Mouse (Mus musculus) forebrain, embryonic 11.5 days (tissue): ENCODE measurements at regions not wholly inside any gene's neighbourhood (a gene's known extent, or its start where the extent isn't known, plus 50 kb on each side); places are given as distances from the start of the nearest gene placed in this dataset.

Source experiments
- ATAC-seq: fragments of 200-750 bp; cut with Nextera tagmentation; replicated peaks from 2 replicates; pipeline ENCODE4 v1.8.0; 2017; ENCODE audit warnings: moderate TSS enrichment; ENCODE audit not compliant: low FRiP score
- DNase-seq: peaks from one replicate; pipeline ENCODE4 v3.0.0-alpha.2; 2017; ENCODE audit warnings: low spot score
- H3K27ac ChIP-seq: fragments of 300-500 bp; sonication (generic); 2 replicates; pipeline ENCODE4 v1.5.1; 2014; ENCODE audit warnings: low read depth, low read length
- H3K27me3 ChIP-seq: fragments of 300-500 bp; sonication (generic); 2 replicates; pipeline ENCODE4 v1.6.1; 2014; ENCODE audit warnings: mild to moderate bottlenecking, low read length, mixed read lengths; ENCODE audit not compliant: control insufficient read depth, insufficient read depth
- H3K36me3 ChIP-seq: fragments of 300-500 bp; sonication (generic); 2 replicates; pipeline ENCODE4 v1.6.1; 2014; ENCODE audit warnings: mild to moderate bottlenecking, low read length, moderate library complexity, mixed read lengths; ENCODE audit not compliant: control insufficient read depth, insufficient read depth
- H3K4me1 ChIP-seq: fragments of 300-500 bp; sonication (generic); replicated peaks from 2 replicates; pipeline ENCODE4 v1.6.1; 2014; ENCODE audit warnings: low read length, mixed read lengths; ENCODE audit not compliant: control insufficient read depth, insufficient read depth
- H3K4me2 ChIP-seq: fragments of 300-500 bp; sonication (generic); 2 replicates; pipeline ENCODE4 v1.6.1; 2014; ENCODE audit warnings: low read depth, mild to moderate bottlenecking, low read length, moderate library complexity, mixed read lengths; ENCODE audit not compliant: severe bottlenecking
- H3K4me3 ChIP-seq: fragments of 300-500 bp; sonication (generic); 2 replicates; pipeline ENCODE4 v1.5.1; 2014; ENCODE audit warnings: low read depth, low read length
- H3K9ac ChIP-seq: fragments of 300-500 bp; sonication (generic); 2 replicates; pipeline ENCODE4 v1.6.1; 2014; ENCODE audit warnings: low read length
- H3K9me3 ChIP-seq: fragments of 300-500 bp; sonication (generic); 2 replicates; pipeline ENCODE4 v1.6.1; 2016; ENCODE audit warnings: low read length, mixed read lengths; ENCODE audit not compliant: control insufficient read depth
- WGBS: fragments of 180-500 bp; shearing (Covaris S2); extraction: QIAGEN DNeasy Blood & Tissue Kit; methylation state at CpG from one replicate; pipeline ENCODE4 v1.1.7; 2014; 5-methylcytosine and 5-hydroxymethylcytosine counted together

DNA sequence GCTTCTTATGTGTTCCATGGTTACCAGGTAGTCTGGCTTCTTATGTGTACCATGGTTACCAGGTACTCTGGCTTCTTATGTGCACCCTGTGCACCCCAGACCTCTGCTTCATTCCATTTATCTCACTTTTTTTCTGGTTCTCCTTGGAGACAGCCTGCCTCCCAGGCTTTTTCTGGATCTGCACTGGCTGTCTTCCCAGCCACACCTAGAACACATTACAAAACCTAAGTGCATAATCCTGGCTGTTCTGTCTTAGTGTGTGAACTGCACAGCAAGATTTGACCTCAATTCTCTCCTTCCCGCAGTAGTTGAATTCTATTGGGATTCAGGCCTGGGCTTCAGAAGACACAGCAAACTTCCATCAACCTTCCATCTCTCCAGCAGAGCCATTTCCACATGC, 586.2 kb upstream of the Arpp21 start:
- Histone ChIP-seq H3K9ac (no peak overlapping the region), H3K27ac (no peak overlapping the region), H3K27me3 (no peaks in the 10 kb centered on the region), H3K4me2 (no peak overlapping the region), H3K9me3 (no peaks in the 10 kb centered on the region), H3K4me1 (no peaks in the 10 kb centered on the region), H3K4me3 (no peak overlapping the region), H3K36me3 (no peaks in the 10 kb centered on the region)
- ATAC-seq (no peak), DNase-seq (no peak)
- WGBS: 88% methylated on average over 1 of the region's 1 CpGs

DNA sequence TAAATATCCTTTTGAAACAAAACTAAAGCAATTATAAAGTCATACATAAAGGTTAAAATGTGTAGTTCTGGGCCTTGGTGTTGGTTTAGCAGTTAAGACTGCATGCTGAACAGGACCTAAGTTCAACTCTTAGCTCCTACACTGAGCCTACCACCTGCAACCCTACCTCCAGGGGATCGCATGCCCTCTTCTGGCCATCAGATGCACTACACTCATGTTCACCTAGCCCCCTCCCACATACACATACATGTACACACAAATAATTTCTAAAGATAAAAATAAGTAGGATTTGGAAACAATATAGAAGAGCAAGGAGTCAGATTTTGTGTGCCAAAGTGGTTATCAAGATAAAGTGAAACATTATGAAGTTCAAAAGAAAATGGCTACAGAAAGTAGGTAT, 576.2 kb upstream of the Arpp21 start:
- ATAC-seq: peak; percentile 60; the same call in 1 of the 2 replicates
- no peak overlapping the region for H3K9ac ChIP-seq

DNA sequence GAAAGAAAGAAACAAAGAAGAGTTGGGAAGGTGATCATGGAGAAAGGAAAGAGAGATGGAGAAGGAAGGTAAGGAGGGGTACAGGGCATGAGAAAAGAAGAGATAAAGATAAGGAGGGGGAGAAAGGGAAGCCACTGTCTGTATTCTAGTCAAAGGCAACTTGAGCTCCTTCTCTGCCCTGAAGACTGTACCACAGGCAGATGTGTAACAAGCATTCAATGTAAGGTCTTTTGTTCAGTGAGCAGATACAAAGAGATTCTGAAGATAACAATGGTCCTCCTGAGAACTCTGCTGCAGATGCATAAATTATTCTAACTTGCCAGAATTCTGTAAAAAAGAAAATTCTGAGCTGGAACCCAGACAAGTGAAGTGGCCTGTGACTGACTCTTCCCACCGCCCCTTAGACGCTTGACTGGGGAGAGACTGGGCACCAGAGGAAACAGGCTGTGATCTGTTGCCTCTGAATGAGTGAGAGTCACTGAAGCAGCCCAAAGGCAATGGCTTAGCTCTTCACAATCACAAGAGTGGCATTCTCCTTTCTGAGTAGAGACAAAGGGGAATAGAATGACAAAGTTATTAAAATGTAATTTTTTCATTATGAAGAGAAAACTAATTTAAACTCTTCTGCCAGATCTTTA, 564.0 kb upstream of the Arpp21 start:
- DNase-seq: no peak
- H3K9ac ChIP-seq: no peak overlapping the region
- no peaks in the 10 kb centered on the region for H3K4me1 ChIP-seq
- no peaks in the 10 kb centered on the region for H3K27me3 ChIP-seq
- no peak for ATAC-seq
- WGBS: 34% methylated on average over 2 of the region's 2 CpGs
- H3K9me3 ChIP-seq: no peaks in the 10 kb centered on the region
- no peaks in the 10 kb centered on the region for H3K36me3 ChIP-seq
- no peak overlapping the region for H3K4me3 ChIP-seq
- H3K4me2 ChIP-seq: no peak overlapping the region
- no peak overlapping the region for H3K27ac ChIP-seq

More for the DNA sequence above, 576.2 kb upstream of the Arpp21 start:
- no peaks in the 10 kb centered on the region for H3K27me3 ChIP-seq
- H3K4me3 ChIP-seq: no peak overlapping the region
- DNase-seq: no peak
- 36% methylated on average over 1 of the region's 1 CpGs for WGBS
- H3K27ac ChIP-seq: no peak overlapping the region
- no peaks in the 10 kb centered on the region for H3K36me3 ChIP-seq
- no peaks in the 10 kb centered on the region for H3K4me1 ChIP-seq
- no peak overlapping the region for H3K4me2 ChIP-seq
- H3K9me3 ChIP-seq: no peaks in the 10 kb centered on the region

- H3K36me3 ChIP-seq: no peaks in the 10 kb centered on the region
- DNase-seq (no peak), ATAC-seq (no peak)
- no peak overlapping the region for H3K27ac ChIP-seq
- H3K9ac ChIP-seq: no peak overlapping the region
- no peaks in the 10 kb centered on the region for H3K4me1 ChIP-seq
- no peaks in the 10 kb centered on the region for H3K9me3 ChIP-seq
- no peak overlapping the region for H3K4me3 ChIP-seq
- H3K4me2 ChIP-seq: no peak overlapping the region
- H3K27me3 ChIP-seq: no peaks in the 10 kb centered on the region
- 61% methylated on average over 2 of the region's 2 CpGs for WGBS
These were observed 557.8 kb upstream of the Arpp21 start for GRCm38 (mm10) chr9:112793537-112793936.

DNA sequence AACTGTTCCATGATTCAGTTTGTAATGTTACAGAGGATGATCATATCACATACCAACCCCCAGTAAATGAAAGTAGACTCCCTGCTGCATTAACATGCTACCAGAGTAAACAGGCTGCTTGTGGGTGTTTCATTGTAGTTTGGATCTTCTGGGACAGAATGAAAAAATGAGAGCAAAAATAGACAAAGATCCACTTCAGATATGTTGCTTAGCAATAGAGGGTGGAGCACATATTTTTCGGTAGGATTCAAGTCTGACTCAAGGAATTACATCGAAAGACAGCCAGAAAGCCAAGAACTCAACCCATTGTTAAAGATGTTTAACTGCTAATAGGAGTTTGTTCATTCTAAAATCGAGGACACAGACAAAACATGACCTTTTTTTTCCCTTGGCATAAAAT, 536.2 kb upstream of the Arpp21 start:
- H3K27me3 ChIP-seq: no peaks in the 10 kb centered on the region
- H3K9me3 ChIP-seq: no peaks in the 10 kb centered on the region
- WGBS: 87% methylated on average over 3 of the region's 3 CpGs
- no peak overlapping the region for H3K4me2 ChIP-seq
- H3K36me3 ChIP-seq: no peaks in the 10 kb centered on the region
- no peak overlapping the region for H3K4me3 ChIP-seq
- H3K4me1 ChIP-seq: no peaks in the 10 kb centered on the region
- H3K27ac ChIP-seq: no peak overlapping the region
- ATAC-seq (no peak), DNase-seq (no peak)
- H3K9ac ChIP-seq: no peak overlapping the region

GRCm38 (mm10) chr9:112744616-112745015, 508.9 kb upstream of the Arpp21 start:
- no peaks in the 10 kb centered on the region for H3K36me3 ChIP-seq
- H3K27me3 ChIP-seq: no peaks in the 10 kb centered on the region
- H3K9ac ChIP-seq: no peak overlapping the region
- no peak overlapping the region for H3K4me3 ChIP-seq
- no peak overlapping the region for H3K4me2 ChIP-seq
- 80% methylated on average over 5 of the region's 5 CpGs for WGBS
- no peak for DNase-seq
- ATAC-seq: no peak
- H3K4me1 ChIP-seq: no peaks in the 10 kb centered on the region
- no peaks in the 10 kb centered on the region for H3K9me3 ChIP-seq
- no peak overlapping the region for H3K27ac ChIP-seq

DNA sequence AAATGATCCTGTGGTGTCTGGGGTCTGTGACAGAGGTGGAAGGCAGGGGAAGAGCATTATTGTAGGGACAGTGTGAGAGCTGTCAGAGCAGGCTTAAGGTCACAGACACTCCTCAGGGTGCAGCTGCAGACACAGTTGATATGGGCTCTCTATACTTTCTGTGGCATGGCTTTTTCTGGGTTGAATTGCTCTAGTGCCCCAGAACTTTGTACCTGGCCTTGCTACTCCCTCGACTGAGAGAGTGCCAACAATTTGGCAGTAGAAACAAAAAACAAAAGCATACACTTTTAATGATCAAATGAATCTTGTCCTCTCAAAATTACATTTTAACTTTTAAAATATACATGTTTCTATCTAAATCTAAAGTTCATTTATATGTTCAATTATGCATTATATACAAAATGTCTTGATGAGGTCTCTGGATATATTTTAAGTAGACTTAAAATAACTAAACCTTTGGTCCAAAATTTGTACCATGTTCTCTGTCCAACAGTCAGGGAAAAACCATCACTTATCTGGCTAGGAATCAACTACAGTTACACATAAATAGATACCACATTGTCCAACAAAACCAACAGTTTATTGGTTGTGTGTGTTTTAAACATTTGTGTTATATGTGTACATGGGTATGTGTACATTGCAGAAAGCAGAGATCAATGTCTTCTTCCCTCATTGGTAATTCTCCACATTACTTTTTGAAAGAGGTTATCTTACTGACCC, 508.3 kb upstream of the Arpp21 start:
- Histone ChIP-seq H3K9ac (no peak overlapping the region), H3K27me3 (no peaks in the 10 kb centered on the region), H3K9me3 (no peaks in the 10 kb centered on the region), H3K4me2 (no peak overlapping the region), H3K4me3 (no peak overlapping the region), H3K36me3 (no peaks in the 10 kb centered on the region), H3K4me1 (no peaks in the 10 kb centered on the region), H3K27ac (no peak overlapping the region)
- DNase-seq (no peak), ATAC-seq (no peak)
- 76% methylated on average over 1 of the region's 1 CpGs for WGBS

DNA sequence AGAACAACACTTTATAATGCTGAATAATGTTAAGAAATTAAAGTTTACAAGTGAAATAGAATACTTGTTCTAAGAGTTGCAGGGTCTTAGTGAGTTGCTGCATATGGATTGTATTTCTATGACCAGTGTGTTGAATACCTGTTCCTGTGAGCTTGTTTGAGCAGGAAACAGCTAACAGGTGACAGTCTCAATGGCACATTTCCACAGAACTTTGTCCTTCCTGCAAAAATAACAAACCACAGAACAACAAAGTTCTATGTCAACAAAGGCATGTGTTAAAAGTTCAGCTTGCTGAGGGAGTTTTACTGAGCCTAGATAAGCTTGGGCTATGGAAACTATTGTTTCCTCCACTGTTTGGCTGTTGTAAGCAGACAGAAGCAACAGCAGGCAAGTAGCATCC, 500.0 kb upstream of the Arpp21 start:
- Histone ChIP-seq H3K27me3 (no peaks in the 10 kb centered on the region), H3K9ac (no peak overlapping the region), H3K4me2 (no peak overlapping the region), H3K36me3 (no peaks in the 10 kb centered on the region), H3K4me1 (no peaks in the 10 kb centered on the region), H3K4me3 (no peak overlapping the region), H3K27ac (no peak overlapping the region), H3K9me3 (no peaks in the 10 kb centered on the region)
- DNase-seq: no peak
- no peak for ATAC-seq

DNA sequence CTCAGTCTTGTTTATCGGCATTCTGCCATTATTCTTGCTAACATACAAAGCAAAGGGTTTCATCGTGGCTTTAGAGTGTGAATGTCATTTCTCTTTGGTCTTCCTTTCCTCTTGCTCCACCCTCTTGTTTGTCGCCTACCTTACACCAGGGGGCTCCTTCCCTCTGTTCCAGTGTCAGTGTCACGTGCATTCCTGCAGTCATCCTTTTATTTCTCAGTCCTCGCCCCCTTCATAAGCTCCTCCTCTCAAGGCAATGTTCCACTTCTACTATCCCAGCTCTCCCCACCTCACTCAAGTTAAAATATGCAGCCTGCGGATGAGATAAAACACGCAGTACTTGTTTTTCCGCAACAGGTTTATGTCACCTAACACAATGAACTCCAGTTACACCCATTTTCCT, 489.8 kb upstream of the Arpp21 start:
- peak; percentile 49 for DNase-seq
- 22% methylated on average over 8 of the region's 8 CpGs for WGBS

More for the DNA sequence above, 489.8 kb upstream of the Arpp21 start:
- H3K27ac ChIP-seq: no peak overlapping the region
- H3K4me2 ChIP-seq: no peak overlapping the region; the same call in 1 of the 2 replicates
- H3K9me3 ChIP-seq: no peaks in the 10 kb centered on the region
- H3K27me3 ChIP-seq: no peaks in the 10 kb centered on the region
- ATAC-seq: peak; percentile 78
- H3K9ac ChIP-seq: no peak overlapping the region
- H3K36me3 ChIP-seq: no peaks in the 10 kb centered on the region
- no peaks in the 10 kb centered on the region for H3K4me1 ChIP-seq
- H3K4me3 ChIP-seq: no peak overlapping the region
